Mouse (Mus musculus) lung, postnatal 25 days (tissue): ENCODE results near the gene Rnf167.

ENCODE experiments used
- DNase-seq: peaks from one replicate; pipeline ENCODE4 v3.0.0; 2022; ENCODE audit warnings: low spot score

Rnf167 gene

DNA sequence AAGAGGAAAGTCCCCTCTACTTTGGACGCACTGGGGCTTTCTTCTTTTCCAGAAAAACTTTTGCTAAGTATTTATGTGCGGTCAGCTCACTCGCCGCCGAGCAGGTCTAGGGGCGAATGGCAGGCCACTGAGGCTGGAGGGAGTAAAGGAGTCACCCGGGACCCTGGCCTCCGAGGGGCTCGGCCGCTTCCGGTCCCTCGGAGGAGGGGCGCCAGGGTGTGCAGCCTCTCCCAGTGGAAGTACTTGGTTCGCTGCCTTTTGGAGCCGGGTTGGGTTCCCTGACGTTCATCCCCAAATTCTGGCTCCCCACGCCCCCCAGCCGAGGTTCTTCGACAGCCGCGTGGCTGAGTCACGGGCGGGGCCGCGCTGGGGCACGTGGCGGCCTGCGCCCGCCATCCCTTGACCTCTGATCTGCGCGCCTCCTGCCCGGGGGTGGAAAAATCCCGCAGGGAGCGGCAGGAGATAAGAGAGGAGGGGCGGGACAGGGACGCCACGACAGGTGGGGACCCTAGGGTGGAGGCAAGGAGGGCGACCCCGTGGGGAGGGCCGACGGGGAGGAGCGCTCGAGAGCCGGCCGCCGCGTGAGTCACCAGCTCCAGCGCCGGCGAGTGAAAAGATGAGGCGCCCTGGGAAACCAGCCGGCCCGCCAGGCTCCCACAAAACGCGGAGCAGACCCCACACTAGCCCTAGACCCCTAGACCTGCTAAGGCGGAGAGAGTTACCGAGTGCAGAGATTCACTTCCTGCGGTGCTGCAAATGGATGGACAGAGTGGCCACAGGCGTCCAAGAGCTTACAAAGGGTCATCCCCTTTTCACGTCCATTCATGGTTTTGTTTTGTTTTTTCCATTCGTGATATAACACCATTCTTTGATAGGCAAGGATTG, 8.8 kb downstream of the Rnf167 start:
- DNase-seq, result peak; percentile 44

- DNase-seq, result no peak
These were observed 9.5 kb downstream of the Rnf167 start for GRCm38 (mm10) chr11:70656456-70656927.

DNA sequence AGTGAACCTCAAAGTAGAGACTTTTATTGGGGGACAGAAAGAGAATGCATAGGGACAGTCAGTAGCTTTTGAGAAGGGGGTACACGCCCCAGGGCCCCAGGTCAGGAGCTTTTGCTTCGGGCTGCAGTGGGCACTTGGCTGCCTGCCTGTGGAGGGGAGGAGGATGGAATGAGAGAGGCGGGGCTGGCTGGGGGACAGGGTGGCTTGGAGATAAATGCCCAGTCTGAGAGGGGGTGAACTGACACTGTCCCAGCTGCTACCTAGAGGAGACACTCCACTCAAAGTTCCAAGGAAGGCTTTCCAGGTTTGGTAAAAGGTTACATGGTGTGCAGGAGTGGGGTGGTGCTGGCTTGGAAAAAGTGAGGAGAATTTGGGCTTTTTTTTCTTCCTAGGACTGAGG, 9.9 kb downstream of the Rnf167 start, which contains the start of gene Eno3:
Gene Eno3 (plus strand): TSS at position 239 of the 400 bp plus-strand sequence.
- DNase-seq, result no peak

- DNase-seq, result no peak
These were observed 10.5 kb downstream of the Rnf167 start for GRCm38 (mm10) chr11:70657573-70657972.

DNA sequence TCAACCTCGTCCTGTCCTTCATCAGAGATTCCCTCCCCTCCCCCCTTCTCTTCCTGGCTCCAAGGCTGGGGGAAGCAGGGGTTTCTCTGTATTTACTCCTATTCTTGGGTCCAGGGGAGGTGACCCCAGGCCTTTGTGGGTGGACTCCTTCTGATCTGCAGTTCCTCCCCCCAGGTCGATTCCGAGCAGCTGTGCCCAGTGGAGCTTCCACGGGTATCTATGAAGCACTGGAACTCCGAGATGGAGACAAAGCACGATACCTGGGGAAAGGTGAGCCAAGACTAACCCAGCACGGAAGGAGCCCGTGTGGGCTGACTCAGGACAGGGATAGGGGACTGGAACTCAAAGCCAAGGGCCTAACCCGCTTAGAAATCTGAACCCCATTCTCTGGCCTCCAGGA, 11.0 kb downstream of the Rnf167 start:
- no peak for DNase-seq

GRCm38 (mm10) chr11:70658521-70658920, 11.5 kb downstream of the Rnf167 start:
- no peak for DNase-seq

DNA sequence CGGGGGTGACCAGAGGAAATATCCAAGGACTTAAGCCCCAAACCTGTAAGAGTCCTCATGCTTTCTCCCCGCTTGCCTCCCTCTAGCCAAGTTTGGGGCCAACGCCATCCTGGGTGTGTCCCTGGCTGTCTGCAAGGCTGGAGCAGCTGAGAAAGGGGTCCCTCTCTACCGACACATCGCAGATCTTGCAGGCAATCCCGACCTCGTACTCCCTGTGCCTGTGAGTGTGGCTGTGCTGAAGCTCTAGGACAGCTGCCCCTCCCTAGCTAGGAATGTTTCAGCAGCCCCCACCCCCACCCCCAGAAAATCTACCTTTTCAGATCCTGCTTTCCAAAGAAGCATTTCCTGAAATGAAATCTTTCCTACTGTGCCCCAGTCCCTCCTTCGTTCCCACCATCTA, 11.9 kb downstream of the Rnf167 start:
- no peak for DNase-seq

DNA sequence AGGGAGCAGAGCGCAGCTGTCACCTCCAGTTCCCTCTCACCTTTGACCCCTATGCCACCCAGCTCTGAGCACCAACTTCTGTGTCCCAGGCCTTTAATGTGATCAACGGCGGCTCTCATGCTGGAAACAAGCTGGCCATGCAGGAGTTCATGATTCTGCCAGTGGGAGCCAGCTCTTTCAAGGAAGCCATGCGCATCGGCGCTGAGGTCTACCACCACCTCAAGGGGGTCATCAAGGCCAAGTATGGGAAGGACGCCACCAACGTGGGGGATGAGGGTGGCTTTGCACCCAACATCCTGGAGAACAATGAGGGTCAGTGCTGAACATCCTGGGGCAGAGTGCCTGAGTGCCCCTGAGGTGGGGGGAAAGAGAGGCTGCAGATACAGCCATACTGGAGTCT, 13.5 kb downstream of the Rnf167 start:
- no peak for DNase-seq

DNA sequence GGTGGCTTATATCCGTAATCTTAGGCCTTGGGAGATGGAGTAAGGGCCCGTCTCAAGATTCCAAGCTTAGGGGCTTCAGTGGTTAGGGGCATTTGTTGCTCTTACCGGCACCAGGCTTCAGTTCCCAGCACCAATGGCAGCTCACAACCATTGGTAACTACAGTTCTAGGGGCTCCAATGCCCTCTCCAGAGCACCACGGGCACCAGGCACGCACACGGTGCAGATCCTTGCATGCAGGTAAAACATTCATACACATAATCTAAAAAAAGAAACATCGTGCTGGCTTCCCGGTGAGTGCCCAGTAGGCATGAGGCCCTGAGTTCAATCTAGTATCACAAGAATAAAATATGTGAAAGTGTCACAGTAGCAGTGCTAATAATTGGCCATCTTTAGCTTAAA, 16.1 kb downstream of the Rnf167 start:
- no peak for DNase-seq

DNA sequence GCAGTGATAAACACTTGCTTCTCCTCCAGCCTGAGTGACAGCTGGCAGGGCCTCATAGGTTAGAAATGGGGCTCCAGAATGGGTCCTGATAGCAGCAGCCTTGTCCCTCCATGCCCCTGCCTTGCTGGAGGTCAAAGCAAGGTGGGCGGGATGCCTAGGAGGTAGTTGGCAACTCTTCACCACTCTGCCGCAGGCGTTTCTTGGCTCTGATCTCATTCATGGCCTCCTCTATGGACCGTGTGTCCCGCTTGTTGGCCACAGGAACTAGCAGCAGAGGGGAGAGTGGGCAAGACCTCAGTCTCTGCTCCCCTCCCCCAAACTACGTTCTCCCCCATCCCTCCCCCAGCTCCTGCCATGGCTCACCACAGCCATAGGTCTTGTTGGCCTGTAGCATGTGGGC, 16.9 kb downstream of the Rnf167 start:
- no peak for DNase-seq

GRCm38 (mm10) chr11:70664741-70665140, 17.7 kb downstream of the Rnf167 start:
- no peak for DNase-seq

DNA sequence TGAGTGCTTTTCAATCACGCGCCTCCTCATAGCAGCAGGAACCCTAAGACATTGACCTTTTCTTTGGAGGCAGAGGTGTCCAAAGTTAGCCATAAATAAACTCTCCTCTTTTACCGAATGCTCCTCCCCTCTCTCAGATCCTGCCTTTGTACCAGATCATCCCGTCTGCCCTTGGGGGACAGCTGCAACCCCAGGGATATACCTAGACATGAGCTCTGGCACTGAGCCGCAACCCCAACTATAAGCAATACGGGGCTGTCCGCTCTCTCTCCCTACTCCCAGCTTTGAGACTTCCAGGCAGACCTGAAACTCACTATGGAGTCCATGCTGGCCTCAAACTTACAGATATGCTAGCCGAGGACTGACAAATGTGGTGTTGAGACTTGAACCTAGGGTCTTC, 19.7 kb downstream of the Rnf167 start:
- no peak for DNase-seq

- DNase-seq, result no peak
These were observed 20.5 kb downstream of the Rnf167 start for GRCm38 (mm10) chr11:70667271-70668150.

GRCm38 (mm10) chr11:70668335-70668770, 21.3 kb downstream of the Rnf167 start:
- no peak for DNase-seq

GRCm38 (mm10) chr11:70668771-70669505, 21.9 kb downstream of the Rnf167 start, which contains the start of gene Spag7:
Gene Spag7 (minus strand): TSS chr11:70669416.
- peak; percentile 100 for DNase-seq

DNA sequence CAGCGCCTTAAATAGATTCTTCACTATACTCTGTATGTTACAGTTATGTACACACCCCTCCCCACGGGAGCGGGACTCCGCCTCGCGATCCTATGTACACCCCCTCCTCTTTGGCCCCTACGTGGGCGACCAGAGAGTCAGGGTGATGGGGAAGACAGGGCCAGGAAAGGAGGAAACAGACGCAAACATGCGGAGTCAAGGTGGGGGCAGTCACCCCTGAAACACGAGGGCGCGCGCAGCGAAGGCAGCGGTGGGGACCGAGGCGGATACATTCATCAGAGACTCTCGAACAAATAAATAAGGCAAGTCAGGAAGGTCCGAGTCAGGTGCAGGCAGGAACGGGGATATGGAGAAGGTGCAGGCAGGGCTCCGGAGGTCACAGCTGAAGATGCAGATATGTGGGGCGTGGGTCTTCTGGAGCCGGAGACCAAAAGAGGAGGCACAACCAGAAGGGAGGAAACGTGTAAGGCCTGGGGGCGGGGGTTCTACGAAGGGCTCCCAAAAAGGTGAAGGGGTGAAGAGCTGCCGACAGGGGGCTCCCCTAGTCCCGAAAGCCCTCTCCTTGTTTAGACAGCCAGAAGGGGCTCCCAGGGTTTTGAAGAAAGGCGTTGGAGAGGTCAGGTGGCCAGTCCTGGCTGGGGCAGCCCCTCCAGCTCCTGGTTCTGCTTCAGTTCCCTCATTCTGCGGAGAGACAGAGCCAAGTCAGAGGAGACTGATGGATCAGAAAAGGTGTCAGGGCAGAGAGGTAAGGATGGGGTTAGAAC, 22.7 kb downstream of the Rnf167 start:
- peak; percentile 81 for DNase-seq

GRCm38 (mm10) chr11:70670483-70670882, 23.4 kb downstream of the Rnf167 start:
- DNase-seq, result no peak

DNA sequence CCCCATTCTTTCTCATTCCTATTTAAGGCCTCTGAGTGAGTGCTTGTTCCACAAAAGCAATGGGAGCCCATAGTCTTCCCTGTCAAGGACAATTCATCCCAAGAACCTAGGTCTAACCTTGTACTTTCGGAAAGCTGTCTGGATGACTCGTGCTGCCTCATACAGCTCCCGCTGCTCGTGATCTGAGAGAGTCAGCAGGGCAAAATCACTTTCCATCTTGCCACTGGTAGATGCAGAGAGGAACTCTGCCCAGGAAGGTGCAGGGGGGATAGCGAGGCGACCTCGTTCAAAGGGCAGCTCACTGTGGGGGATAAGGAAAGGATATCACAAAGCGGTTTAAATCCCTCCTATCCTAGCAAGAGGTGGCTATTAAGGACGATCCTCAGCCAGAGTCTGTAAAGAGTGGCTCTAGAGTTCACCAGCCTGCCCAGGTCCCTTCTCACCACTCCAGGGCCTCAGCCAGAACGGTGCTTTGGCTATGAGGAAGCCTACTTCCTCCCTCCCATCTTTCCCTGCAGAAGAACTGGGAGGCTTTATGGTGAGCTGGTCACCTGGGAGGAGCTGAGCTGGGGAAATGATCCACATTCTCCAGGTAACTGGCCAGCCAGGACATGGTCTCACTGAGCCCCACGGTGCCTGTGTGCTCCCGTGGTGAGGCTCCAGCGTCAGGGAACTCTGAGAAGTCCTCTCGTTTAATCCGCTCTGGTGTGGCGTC, 24.5 kb downstream of the Rnf167 start:
- DNase-seq, result no peak

- DNase-seq, result no peak
These were observed 27.0 kb downstream of the Rnf167 start for GRCm38 (mm10) chr11:70674014-70674413.

- no peak for DNase-seq
These were observed 27.5 kb downstream of the Rnf167 start for GRCm38 (mm10) chr11:70674501-70674900.
